Mouse (Mus musculus) cerebellum, postnatal 10 days (tissue): ENCODE measurements around the gene Ifna5.
"Not testable (repeated sequence)": the region's sequence is repeated elsewhere in the genome, so short reads cannot be mapped to it uniquely, and the experiment has no call there.

Source experiments
- DNase-seq, 2 experiments: peaks; one replicate each; pipeline ENCODE4 v3.0.0; 2021; ENCODE audit warnings: mixed read lengths in 2 of 2

Ifna5 gene

DNA sequence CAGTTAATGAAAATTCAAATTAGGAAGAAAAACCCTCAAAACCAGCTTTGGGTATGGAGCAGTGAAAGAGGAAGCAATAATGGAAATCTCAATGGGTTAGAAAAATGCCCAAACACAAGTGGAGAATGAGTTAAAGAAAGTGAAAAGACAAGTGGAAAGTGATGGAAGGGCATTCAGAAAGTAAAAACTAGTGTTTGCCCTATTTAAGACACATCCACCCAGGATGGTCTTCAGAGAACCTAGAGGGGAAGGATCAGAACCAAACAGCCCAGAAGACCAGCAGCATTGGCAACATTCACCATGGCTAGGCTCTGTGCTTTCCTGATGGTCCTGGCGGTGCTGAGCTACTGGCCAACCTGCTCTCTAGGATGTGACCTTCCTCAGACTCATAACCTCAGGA lies at the start of gene Ifna5:
Gene Ifna5 (plus strand): TSS at position 301 of the 400 bp plus-strand sequence.
- DNase-seq = not testable (repeated sequence)

DNA sequence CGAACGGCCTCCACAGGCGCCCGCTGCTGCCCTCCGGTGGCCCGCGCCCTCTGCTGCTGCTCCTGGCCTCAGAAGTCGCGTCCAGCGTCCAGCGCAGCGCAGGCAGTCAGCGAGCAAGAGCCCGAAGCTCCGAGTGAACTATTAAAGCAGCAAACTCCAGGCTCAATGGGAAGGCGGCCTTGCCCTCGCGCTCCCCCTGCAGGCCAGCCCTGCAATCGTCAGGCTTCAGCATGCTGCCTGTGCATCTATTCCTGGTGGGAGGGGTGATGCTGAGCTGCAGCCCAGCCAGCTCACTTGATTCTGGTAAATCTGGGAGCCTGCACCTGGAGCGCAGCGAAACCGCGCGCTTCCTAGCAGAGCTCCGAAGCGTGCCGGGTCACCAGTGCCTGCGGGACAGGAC lies 46.9 kb upstream of the Ifna5 start, which contains the start of gene Gm13277:
Gene Gm13277 (plus strand): TSS at position 231 of the 400 bp plus-strand sequence.
- peak; percentile 74 to 82 for DNase-seq

DNA sequence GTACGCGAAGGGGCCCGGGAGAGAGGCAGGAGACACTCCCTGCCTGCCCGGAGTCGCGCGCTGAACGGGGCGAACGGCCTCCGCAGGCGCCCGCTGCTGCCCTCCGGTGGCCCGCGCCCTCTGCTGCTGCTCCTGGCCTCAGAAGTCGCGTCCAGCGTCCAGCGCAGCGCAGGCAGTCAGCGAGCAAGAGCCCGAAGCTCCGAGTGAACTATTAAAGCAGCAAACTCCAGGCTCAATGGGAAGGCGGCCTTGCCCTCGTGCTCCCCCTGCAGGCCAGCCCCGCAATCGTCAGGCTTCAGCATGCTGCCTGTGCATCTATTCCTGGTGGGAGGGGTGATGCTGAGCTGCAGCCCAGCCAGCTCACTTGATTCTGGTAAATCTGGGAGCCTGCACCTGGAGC lies 44.1 kb upstream of the Ifna5 start, which contains the start of gene Gm13278:
Gene Gm13278 (plus strand): TSS at position 301 of the 400 bp plus-strand sequence.
- not testable (repeated sequence) for DNase-seq

DNA sequence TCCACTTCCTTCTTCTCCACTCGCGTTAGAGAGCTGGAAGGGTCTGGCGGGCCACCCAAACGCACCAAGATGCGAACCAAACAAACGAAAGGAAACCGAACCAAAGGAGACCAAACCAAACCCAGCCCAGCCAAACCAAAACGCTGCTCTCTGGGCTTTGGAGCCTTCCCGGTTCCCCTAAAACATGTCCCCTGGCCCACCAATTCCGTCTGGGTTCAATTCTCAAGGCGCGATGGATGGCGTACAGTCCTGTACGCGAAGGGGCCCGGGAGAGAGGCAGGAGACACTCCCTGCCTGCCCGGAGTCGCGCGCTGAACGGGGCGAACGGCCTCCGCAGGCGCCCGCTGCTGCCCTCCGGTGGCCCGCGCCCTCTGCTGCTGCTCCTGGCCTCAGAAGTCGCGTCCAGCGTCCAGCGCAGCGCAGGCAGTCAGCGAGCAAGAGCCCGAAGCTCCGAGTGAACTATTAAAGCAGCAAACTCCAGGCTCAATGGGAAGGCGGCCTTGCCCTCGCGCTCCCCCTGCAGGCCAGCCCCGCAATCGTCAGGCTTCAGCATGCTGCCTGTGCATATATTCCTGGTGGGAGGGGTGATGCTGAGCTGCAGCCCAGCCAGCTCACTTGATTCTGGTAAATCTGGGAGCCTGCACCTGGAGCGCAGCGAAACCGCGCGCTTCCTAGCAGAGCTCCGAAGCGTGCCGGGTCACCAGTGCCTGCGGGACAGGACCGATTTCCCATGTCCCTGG lies 41.2 kb upstream of the Ifna5 start, which contains the start of gene Gm13275:
Gene Gm13275 (plus strand): TSS at position 552 of the 740 bp plus-strand sequence.
- peak; percentile 51 to 55 for DNase-seq

DNA sequence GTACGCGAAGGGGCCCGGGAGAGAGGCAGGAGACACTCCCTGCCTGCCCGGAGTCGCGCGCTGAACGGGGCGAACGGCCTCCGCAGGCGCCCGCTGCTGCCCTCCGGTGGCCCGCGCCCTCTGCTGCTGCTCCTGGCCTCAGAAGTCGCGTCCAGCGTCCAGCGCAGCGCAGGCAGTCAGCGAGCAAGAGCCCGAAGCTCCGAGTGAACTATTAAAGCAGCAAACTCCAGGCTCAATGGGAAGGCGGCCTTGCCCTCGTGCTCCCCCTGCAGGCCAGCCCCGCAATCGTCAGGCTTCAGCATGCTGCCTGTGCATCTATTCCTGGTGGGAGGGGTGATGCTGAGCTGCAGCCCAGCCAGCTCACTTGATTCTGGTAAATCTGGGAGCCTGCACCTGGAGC lies 38.2 kb upstream of the Ifna5 start, which contains the start of gene Gm13279:
Gene Gm13279 (plus strand): TSS at position 301 of the 400 bp plus-strand sequence.
- DNase-seq = not testable (repeated sequence)

DNA sequence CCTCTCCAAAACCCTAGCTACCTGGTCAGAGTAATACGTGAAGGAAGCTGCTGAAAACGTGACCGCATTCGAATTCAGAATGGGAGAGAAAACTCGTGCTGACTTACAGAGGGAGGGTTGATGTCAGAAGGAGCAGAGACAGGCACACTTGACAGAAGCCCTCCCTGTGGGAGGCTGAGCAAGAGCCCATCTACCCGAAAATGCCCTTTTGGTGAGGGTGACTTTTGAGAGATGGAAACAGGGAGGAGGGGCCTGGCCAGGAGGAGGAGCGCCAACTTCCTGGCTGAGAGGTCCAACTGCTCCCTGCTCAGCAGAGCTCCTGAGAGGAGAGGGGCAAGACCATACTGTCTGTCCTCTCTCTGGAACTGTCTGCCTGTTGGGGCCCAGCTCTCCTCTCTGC lies 36.0 kb upstream of the Ifna5 start, which contains the start of gene Gm13285:
Gene Gm13285 (plus strand): TSS at position 301 of the 400 bp plus-strand sequence.
- DNase-seq = not testable (repeated sequence)

DNA sequence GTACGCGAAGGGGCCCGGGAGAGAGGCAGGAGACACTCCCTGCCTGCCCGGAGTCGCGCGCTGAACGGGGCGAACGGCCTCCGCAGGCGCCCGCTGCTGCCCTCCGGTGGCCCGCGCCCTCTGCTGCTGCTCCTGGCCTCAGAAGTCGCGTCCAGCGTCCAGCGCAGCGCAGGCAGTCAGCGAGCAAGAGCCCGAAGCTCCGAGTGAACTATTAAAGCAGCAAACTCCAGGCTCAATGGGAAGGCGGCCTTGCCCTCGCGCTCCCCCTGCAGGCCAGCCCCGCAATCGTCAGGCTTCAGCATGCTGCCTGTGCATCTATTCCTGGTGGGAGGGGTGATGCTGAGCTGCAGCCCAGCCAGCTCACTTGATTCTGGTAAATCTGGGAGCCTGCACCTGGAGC lies 32.4 kb upstream of the Ifna5 start, which contains the start of gene Gm13287:
Gene Gm13287 (plus strand): TSS at position 301 of the 400 bp plus-strand sequence.
- DNase-seq = not testable (repeated sequence)

DNA sequence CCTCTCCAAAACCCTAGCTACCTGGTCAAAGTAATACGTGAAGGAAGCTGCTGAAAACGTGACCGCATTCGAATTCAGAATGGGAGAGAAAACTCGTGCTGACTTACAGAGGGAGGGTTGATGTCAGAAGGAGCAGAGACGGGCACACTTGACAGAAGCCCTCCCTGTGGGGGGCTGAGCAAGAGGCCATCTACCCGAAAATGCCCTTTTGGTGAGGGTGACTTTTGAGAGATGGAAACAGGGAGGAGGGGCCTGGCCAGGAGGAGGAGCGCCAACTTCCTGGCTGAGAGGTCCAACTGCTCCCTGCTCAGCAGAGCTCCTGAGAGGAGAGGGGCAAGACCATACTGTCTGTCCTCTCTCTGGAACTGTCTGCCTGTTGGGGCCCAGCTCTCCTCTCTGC lies 30.1 kb upstream of the Ifna5 start, which contains the start of gene Gm13288:
Gene Gm13288 (plus strand): TSS at position 301 of the 400 bp plus-strand sequence.
- DNase-seq = not testable (repeated sequence)

DNA sequence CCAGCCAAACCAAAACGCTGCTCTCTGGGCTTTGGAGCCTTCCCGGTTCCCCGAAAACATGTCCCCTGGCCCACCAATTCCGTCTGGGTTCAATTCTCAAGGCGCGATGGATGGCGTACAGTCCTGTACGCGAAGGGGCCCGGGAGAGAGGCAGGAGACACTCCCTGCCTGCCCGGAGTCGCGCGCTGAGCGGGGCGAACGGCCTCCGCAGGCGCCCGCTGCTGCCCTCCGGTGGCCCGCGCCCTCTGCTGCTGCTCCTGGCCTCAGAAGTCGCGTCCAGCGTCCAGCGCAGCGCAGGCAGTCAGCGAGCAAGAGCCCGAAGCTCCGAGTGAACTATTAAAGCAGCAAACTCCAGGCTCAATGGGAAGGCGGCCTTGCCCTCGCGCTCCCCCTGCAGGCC lies 29.6 kb upstream of the Ifna5 start:
- DNase-seq = peak; percentile 9 to 36

DNA sequence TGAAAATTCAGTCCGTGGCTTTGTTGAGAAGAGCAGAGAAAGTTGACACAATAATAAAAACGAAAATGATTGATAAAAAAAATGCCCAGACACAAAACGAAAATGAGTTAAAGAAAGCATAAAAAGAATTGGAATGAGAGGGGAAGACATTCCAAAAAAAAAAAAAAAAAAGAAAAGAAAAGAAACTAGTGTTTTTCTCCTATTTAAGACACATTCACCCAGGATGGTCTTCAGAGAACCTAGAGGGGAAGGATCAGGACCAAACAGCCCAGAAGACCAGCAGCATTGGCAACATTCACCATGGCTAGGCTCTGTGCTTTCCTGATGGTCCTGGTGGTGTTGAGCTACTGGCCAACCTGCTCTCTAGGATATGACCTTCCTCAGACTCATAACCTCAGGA lies 19.4 kb upstream of the Ifna5 start, which contains the start of gene Ifna7:
Gene Ifna7 (plus strand): TSS at position 301 of the 400 bp plus-strand sequence.
- DNase-seq = no peak

DNA sequence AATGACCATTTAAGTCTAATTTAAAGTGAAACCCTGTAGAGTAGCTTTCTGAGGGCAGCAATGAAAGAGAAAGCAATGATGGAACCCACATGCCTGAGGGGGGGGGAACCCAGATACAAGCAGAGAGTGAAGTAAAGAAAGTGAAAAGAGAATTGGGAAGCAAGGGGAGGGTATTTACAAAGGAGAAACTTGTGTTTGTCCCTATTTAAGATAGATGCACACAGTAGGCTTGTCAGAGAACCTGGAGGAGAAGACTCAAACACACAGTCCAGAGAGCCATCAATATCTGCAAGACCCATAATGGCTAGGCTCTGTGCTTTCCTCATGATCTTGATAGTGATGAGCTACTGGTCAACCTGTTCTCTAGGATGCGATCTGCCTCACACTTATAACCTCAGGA lies 15.7 kb upstream of the Ifna5 start, which contains the start of gene Ifna11:
Gene Ifna11 (plus strand): TSS at position 301 of the 400 bp plus-strand sequence.
- DNase-seq = no peak

DNA sequence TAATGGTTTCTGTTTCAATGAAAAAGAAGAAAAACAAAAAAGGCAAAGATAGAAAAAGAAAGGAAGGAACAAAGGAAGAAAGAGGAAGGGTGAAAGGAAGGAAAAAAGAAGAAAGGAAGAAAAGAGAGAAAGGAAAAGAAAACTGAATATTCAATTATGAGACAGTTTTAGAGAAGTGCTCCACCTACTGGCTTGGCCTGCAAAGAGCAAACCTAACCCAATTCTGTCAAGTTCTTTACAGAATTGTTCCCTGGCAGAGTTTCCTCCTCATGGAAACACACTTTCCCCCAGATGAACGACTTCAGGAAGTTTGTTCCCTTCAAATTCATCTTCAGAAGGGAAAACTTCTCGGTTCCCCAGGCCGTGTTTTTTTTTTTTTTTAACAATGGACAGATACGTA lies 12.3 kb upstream of the Ifna5 start:
- DNase-seq = peak; percentile 35 to 45

DNA sequence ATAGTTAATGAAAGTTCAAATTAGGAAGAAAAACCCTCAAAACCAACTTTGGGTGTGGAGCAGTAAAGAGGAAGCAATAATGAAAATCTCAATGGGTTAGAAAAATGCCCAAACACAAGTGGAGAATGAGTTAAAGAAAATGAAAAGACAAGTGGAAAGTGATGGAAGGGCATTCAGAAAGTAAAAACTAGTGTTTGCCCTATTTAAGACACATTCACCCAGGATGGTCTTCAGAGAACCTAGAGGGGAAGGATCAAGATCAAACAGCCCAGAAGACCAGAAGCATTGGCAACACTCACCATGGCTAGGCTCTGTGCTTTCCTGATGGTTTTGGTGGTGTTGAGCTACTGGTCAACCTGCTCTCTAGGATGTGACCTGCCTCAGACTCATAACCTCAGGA lies 8.2 kb upstream of the Ifna5 start, which contains the start of gene Ifna6:
Gene Ifna6 (plus strand): TSS at position 301 of the 400 bp plus-strand sequence.
- DNase-seq = not testable (repeated sequence)

DNA sequence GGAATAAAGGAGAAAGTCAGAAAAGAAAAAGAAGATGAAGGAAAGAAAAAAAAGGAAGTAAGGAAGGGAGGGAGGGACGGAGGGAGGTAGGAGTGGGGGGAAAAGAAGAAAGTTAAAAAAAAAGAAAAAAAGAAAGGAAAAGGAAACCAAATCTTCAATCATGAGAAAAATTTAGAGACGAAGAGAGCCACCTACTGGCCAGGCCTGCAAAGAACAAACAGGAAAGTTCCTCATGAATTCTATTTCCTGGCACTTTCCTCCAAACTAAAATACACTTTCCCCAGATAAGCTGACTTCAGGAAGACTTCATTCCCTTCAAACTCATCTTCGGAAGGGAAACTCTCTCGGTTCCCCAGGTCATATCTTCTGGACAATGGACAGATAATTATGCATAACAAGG lies 4.8 kb upstream of the Ifna5 start:
- DNase-seq = peak; percentile 36 to 37

DNA sequence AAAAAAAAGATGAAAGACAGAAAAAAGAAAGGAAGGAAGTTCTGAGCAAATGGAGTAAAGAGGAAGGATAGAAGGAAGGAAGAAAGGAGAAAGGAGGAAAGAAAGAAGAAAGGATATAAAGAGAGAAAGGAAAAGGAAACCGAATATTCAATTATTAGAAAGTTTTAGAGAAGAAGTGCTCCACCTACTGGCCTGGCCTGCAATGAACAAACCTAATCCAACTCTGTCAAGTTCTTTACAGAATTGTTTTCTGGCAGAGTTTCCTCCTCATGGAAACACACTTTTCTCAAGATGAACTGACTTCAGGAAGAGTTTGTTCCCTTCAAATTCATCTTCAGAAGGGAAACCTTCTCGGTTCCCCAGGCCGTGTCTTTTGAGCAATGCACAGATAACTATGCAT lies 3.5 kb downstream of the Ifna5 start:
- DNase-seq = peak; percentile 7 to 13

DNA sequence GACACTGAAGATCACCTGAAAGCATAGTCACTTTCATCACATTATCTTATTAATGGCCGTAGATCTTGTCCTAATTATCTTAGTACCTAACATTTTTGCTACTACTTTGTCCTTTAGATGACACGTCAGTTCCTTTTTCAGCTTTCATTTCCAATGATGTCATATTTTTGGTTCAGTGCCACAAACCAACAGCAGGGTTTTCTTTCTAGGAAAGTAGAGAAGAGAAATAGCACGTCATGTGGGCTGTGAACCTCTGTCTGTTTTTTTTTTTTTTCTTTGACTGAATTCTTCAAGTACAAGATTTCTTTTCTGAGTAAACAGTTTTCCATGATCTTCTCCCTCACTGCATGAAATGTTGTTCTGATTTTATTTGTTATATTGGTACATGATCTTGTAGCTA lies 4.7 kb downstream of the Ifna5 start:
- DNase-seq = no peak

DNA sequence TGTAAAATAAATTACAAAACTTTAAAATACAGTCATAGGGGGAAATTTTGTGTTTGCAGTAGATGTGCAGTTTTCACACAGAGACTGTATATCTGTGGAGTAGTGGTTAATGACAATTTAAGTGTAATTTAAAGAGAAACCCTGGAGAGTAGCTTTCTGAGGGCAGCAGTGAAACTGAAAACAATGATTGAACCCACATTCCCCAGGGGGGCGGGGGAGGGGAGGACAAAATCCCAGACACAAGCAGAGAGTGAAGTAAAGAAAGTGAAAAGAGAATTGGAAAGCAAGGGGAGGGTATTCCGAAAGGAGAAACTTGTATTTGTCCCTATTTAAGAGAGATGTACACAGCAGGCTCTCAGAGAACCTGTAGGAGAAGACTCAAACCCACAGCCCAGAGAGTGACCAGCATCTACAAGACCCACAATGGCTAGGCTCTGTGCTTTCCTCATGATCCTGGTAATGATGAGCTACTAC lies 6.2 kb downstream of the Ifna5 start, which contains the start of gene Ifna4:
Gene Ifna4 (plus strand): TSS at position 424 of the 474 bp plus-strand sequence.
- DNase-seq = no peak

DNA sequence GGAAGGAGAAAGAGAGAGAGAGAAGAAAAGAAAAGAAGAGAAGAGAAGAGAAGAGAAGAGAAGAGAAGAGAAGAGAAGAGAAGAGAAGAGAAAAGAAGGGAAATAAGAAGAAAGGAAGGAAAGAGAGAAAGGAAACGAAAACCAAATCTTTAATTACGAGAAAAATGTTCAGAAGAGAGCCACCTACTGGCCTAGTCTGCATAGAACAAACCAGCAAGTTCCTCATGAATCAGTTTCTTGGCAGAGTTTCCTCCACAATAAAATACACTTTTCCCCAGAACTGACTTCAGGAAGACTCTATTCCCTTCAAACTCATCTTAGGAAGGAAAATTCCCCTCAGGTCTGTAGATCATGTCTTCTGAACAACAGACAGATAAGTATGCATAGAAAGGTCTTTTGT lies 10.0 kb downstream of the Ifna5 start:
- no peak for DNase-seq

DNA sequence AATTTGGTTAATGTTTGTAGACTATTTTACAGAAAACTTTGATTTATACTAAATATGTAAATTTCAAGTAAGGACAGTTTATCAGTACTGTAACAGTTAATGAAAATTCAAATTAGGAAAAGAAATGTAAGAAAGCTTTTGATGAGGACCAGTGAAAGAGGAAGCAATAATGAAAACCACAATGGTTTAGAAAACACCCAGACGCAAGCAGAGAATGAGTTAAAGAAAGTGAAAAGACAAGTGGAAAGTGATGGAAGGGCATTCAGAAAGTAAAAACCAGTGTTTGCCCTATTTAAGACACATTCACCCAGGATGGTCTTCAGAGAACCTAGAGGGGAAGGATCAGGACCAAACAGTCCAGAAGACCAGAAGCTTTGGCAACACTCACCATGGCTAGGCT lies 14.4 kb downstream of the Ifna5 start, which contains the start of gene Ifna1:
Gene Ifna1 (plus strand): TSS at position 390 of the 400 bp plus-strand sequence.
- DNase-seq = no peak

DNA sequence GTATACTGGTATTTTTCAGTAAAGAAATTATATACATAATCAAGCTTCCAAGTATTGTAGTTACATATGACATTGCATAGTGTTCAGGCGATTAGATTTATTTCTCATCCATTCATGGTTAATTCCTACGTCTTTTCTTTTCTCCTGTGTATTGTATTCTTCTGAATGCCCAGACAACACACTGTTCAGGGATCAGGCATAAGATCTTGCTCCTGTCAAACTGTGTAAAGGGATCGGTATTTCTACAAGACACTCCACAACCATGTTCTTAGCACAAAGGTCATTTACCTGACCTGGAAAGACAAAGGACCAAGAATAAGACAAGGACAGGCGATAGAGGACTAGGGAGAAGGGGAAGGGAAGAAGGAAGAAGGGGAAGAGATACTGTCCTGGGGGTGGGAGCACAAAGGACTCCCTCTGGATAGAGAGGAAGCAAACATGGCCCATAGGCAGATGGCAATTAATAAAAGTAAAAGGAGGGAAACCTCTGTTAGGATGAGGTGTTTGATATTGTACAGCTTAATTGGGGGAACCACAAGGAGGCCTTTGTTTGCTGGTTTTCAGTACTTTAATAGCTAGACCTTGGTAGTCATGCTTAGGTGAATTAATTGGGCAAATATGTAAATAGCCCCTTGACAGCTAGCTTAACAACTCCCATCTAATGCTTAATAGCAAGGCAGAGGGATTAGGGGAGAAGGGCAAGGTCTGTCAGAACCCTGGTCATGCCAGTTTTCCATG lies 15.9 kb downstream of the Ifna5 start:
- DNase-seq = no peak

DNA sequence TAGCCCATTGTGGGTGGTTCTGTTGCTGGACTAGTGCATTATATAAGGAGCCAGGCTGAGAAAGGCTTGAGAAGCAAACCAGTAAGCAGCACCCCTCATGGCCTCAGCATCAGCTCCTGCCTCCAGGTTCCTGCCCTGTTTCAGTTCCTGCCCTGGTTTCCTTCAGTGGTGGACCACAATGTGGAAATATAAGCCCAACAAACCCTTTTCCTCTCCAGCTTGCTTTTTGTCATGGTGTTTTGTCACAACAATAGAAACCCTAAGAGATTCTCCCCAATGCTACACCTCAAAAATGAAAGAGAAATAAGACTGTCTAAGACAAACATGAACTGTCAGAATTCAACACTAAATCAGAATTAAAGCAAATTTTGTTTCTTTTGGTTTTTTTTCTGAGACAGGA lies 23.9 kb downstream of the Ifna5 start:
- DNase-seq = no peak

DNA sequence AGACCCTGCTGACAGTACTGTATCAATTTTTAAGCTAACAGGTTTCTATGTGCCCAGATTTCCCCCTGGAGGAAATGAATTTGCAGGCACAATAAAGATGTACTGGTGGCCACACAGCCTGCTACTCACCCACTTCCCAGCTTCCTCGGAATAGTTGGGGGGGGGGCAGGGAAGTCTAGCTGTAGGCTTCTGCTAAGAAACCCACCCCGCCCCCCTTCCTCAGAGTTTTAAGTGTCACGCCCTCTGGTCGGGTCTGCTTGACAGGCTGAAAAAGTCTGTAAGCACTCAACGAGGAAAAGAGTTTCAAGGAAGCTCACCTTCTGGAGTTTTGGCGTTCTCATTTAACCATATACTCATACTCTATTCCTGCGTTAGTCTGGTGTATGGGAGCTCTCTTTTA lies 28.0 kb downstream of the Ifna5 start:
- no peak for DNase-seq

DNA sequence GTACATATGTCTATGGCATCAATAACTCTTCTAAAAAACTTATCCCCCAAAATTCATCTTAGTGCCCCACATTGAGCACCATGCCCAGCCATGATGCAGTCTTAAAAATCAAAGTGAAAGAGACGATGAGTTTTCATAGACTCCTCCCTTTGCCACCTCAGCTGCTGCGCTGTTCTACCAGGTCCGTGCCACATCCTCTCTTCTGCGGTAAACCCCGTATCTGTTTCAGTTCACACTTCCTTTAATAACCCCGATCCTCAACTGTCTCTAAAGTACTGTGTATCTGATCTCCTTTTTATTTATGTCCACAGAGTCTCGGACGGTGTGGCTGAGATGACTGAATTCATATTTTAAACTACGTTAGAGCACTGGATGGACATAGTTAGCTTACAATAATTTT lies 29.3 kb downstream of the Ifna5 start:
- no peak for DNase-seq
